Mouse (Mus musculus) intestine, embryonic 15.5 days (tissue): ENCODE measurements around the gene Kif5a. TPM values are rescaled to one million over a fixed set of nuclear protein-coding genes. Genes with fewer than 3 reads are reported as not detected.
A peak's percentile ranks its signal among the peaks of the same experiment; 100 is the strongest.

Experiments
- ATAC-seq: fragments of 200-750 bp; cut with Nextera tagmentation; 2 replicates; pipeline ENCODE4 v1.8.0; 2017; ENCODE audit warnings: moderate TSS enrichment, moderate library complexity
- H3K27ac ChIP-seq: fragments of 300-500 bp; sonication (generic); 2 replicates; pipeline ENCODE4 v1.5.1; 2015; ENCODE audit warnings: mild to moderate bottlenecking, inconsistent platforms
- H3K27me3 ChIP-seq: fragments of 300-500 bp; sonication (generic); replicated peaks from 2 replicates; pipeline ENCODE4 v1.6.1; 2015; ENCODE audit warnings: inconsistent platforms
- H3K36me3 ChIP-seq: fragments of 300-500 bp; sonication (generic); 2 replicates; pipeline ENCODE4 v1.6.1; 2015; ENCODE audit warnings: inconsistent platforms
- H3K4me1 ChIP-seq: fragments of 300-500 bp; sonication (generic); replicated peaks from 2 replicates; pipeline ENCODE4 v1.6.1; 2015; ENCODE audit warnings: inconsistent platforms
- H3K4me2 ChIP-seq: fragments of 300-500 bp; sonication (generic); replicated peaks from 2 replicates; pipeline ENCODE4 v1.6.1; 2015; ENCODE audit warnings: mild to moderate bottlenecking, inconsistent platforms
- H3K4me3 ChIP-seq: fragments of 300-500 bp; sonication (generic); replicated peaks from 2 replicates; pipeline ENCODE4 v1.5.1; 2015; ENCODE audit warnings: inconsistent platforms
- H3K9ac ChIP-seq: fragments of 300-500 bp; sonication (generic); 2 replicates; pipeline ENCODE4 v1.6.1; 2015; ENCODE audit warnings: inconsistent platforms
- H3K9me3 ChIP-seq: fragments of 300-500 bp; sonication (generic); 2 replicates; pipeline ENCODE4 v1.6.1; 2016; ENCODE audit warnings: inconsistent platforms
- WGBS: fragments of 180-500 bp; shearing (Covaris S2); methylation state at CpG from one replicate; pipeline ENCODE4 v1.1.7; 2015; 5-methylcytosine and 5-hydroxymethylcytosine counted together
- polyA plus RNA-seq: library from polyadenylated mRNA; unstranded; fragments of >200 nt; fragmentation: Nextera tagmentation; extraction: Ambion mirVana; gene quantifications from 2 replicates; pipeline ENCODE4 v1.2.1, GENCODE M21; 2015

Gene Kif5a
- polyA plus RNA-seq, 1 experiment from 2014 or later = 5.9 TPM

- H3K4me2 ChIP-seq = no peak overlapping the region; the same call in 1 of the 2 replicates
- no peaks in the 10 kb centered on the region for H3K9me3 ChIP-seq
- 18% methylated on average over 14 of the region's 14 CpGs for WGBS
- H3K4me1 ChIP-seq = no peaks in the 10 kb centered on the region
- H3K27me3 ChIP-seq = no peaks in the 10 kb centered on the region
- no peak overlapping the region for H3K27ac ChIP-seq
- H3K36me3 ChIP-seq = no peaks in the 10 kb centered on the region
- no peak overlapping the region for H3K4me3 ChIP-seq
- no peak overlapping the region for H3K9ac ChIP-seq
- ATAC-seq = peak; percentile 82
Measured at GRCm38 (mm10) chr10:127255625-127256345, 7.4 kb downstream of the Kif5a start.

GRCm38 (mm10) chr10:127250810-127251209 lies 12.3 kb downstream of the Kif5a start:
- H3K27ac ChIP-seq = no peak overlapping the region
- no peaks in the 10 kb centered on the region for H3K27me3 ChIP-seq
- ATAC-seq = no peak
- H3K9ac ChIP-seq = no peak overlapping the region
- no peaks in the 10 kb centered on the region for H3K9me3 ChIP-seq
- whole genome bisulfite sequencing = 79% methylated on average over 5 of the region's 5 CpGs
- H3K4me3 ChIP-seq = no peak overlapping the region
- H3K36me3 ChIP-seq = no peaks in the 10 kb centered on the region
- no peaks in the 10 kb centered on the region for H3K4me1 ChIP-seq
- H3K4me2 ChIP-seq = no peak overlapping the region

GRCm38 (mm10) chr10:127238241-127238824 lies 24.8 kb downstream of the Kif5a start:
- Histone ChIP-seq H3K4me1 (no peaks in the 10 kb centered on the region), H3K9ac (no peak overlapping the region), H3K36me3 (no peaks in the 10 kb centered on the region), H3K4me3 (no peak overlapping the region), H3K27me3 (no peaks in the 10 kb centered on the region), H3K9me3 (no peaks in the 10 kb centered on the region), H3K4me2 (no peak overlapping the region), H3K27ac (no peak overlapping the region)
- 72% methylated on average over 18 of the region's 18 CpGs for WGBS
- no peak for ATAC-seq

GRCm38 (mm10) chr10:127236541-127236940 lies 26.6 kb downstream of the Kif5a start:
- Histone ChIP-seq H3K36me3 (no peaks in the 10 kb centered on the region), H3K9ac (no peak overlapping the region), H3K27me3 (no peaks in the 10 kb centered on the region), H3K27ac (no peak overlapping the region), H3K4me1 (no peaks in the 10 kb centered on the region; the same call in 1 of the 2 replicates), H3K4me2 (no peak overlapping the region), H3K4me3 (no peak overlapping the region), H3K9me3 (no peaks in the 10 kb centered on the region)
- 48% methylated on average over 9 of the region's 9 CpGs for WGBS
- ATAC-seq = peak; percentile 34; the same call in 1 of the 2 replicates

GRCm38 (mm10) chr10:127233141-127233540 lies 30.0 kb downstream of the Kif5a start:
- no peaks in the 10 kb centered on the region for H3K27me3 ChIP-seq
- H3K4me1 ChIP-seq = peaks cover 4% of the 10 kb centered on the region; the same call in 1 of the 2 replicates
- no peak overlapping the region for H3K4me2 ChIP-seq
- H3K4me3 ChIP-seq = no peak overlapping the region
- ATAC-seq = no peak
- 76% methylated on average over 9 of the region's 9 CpGs for WGBS
- H3K9me3 ChIP-seq = no peaks in the 10 kb centered on the region
- H3K36me3 ChIP-seq = no peaks in the 10 kb centered on the region
- H3K9ac ChIP-seq = no peak overlapping the region
- no peak overlapping the region for H3K27ac ChIP-seq

- Histone ChIP-seq H3K9ac (no peak overlapping the region), H3K4me2 (no peak overlapping the region), H3K27me3 (no peaks in the 10 kb centered on the region), H3K27ac (no peak overlapping the region), H3K9me3 (no peaks in the 10 kb centered on the region), H3K36me3 (no peaks in the 10 kb centered on the region), H3K4me1 (peaks cover 4% of the 10 kb centered on the region; the same call in 1 of the 2 replicates), H3K4me3 (no peak overlapping the region)
- no peak for ATAC-seq
- WGBS = 81% methylated on average over 14 of the region's 14 CpGs
Measured at GRCm38 (mm10) chr10:127231741-127232140, 31.4 kb downstream of the Kif5a start.

- Histone ChIP-seq H3K4me2 (no peak overlapping the region), H3K27me3 (no peaks in the 10 kb centered on the region), H3K27ac (no peak overlapping the region), H3K4me3 (no peak overlapping the region), H3K4me1 (peaks cover 4% of the 10 kb centered on the region; the same call in 1 of the 2 replicates), H3K36me3 (no peaks in the 10 kb centered on the region), H3K9ac (no peak overlapping the region), H3K9me3 (no peaks in the 10 kb centered on the region)
- WGBS = 77% methylated on average over 12 of the region's 12 CpGs
- no peak; the same call in 1 of the 2 replicates for ATAC-seq
Measured at GRCm38 (mm10) chr10:127230693-127231092, 32.5 kb downstream of the Kif5a start.

GRCm38 (mm10) chr10:127228897-127229296 lies 34.3 kb downstream of the Kif5a start:
- Histone ChIP-seq H3K9me3 (no peaks in the 10 kb centered on the region), H3K27ac (no peak overlapping the region), H3K4me1 (peaks cover 4% of the 10 kb centered on the region; the same call in 1 of the 2 replicates), H3K9ac (no peak overlapping the region), H3K4me3 (no peak overlapping the region), H3K36me3 (no peaks in the 10 kb centered on the region), H3K4me2 (no peak overlapping the region), H3K27me3 (no peaks in the 10 kb centered on the region)
- WGBS = 22% methylated on average over 4 of the region's 4 CpGs
- peak; percentile 72 for ATAC-seq

- no peak for ATAC-seq
- no peaks in the 10 kb centered on the region for H3K36me3 ChIP-seq
- no peak overlapping the region for H3K4me2 ChIP-seq
- no peaks in the 10 kb centered on the region for H3K27me3 ChIP-seq
- 81% methylated on average over 8 of the region's 8 CpGs for WGBS
- no peaks in the 10 kb centered on the region for H3K9me3 ChIP-seq
- no peak overlapping the region for H3K27ac ChIP-seq
- H3K9ac ChIP-seq = no peak overlapping the region
- H3K4me1 ChIP-seq = peaks cover 4% of the 10 kb centered on the region; the same call in 1 of the 2 replicates
- no peak overlapping the region for H3K4me3 ChIP-seq
Measured at GRCm38 (mm10) chr10:127227163-127227562, 36.0 kb downstream of the Kif5a start.

GRCm38 (mm10) chr10:127226318-127226895 lies 36.7 kb downstream of the Kif5a start:
- Histone ChIP-seq H3K4me3 (no peak overlapping the region), H3K9ac (no peak overlapping the region), H3K9me3 (no peaks in the 10 kb centered on the region), H3K27me3 (no peaks in the 10 kb centered on the region), H3K36me3 (no peaks in the 10 kb centered on the region), H3K4me2 (no peak overlapping the region), H3K27ac (no peak overlapping the region), H3K4me1 (0 out of 2 replicates have a peak, but pooled peaks cover 4% of the 10 kb centered on the region)
- ATAC-seq = no peak
- WGBS = 67% methylated on average over 8 of the region's 8 CpGs

- H3K4me3 ChIP-seq = no peak overlapping the region
- no peak overlapping the region for H3K9ac ChIP-seq
- H3K9me3 ChIP-seq = no peaks in the 10 kb centered on the region
- H3K4me2 ChIP-seq = no peak overlapping the region
- no peak overlapping the region for H3K27ac ChIP-seq
- no peaks in the 10 kb centered on the region for H3K27me3 ChIP-seq
- ATAC-seq = no peak
- 25% methylated on average over 10 of the region's 10 CpGs for WGBS
- H3K36me3 ChIP-seq = no peaks in the 10 kb centered on the region
- 0 out of 2 replicates have a peak, but pooled peaks cover 3% of the 10 kb centered on the region for H3K4me1 ChIP-seq
Measured at GRCm38 (mm10) chr10:127225732-127226131, 37.4 kb downstream of the Kif5a start.

GRCm38 (mm10) chr10:127225213-127225612 lies 37.9 kb downstream of the Kif5a start:
- no peak overlapping the region for H3K27ac ChIP-seq
- 44% methylated on average over 6 of the region's 6 CpGs for WGBS
- no peak overlapping the region for H3K4me3 ChIP-seq
- H3K9me3 ChIP-seq = no peaks in the 10 kb centered on the region
- no peaks in the 10 kb centered on the region for H3K27me3 ChIP-seq
- ATAC-seq = no peak
- no peaks in the 10 kb centered on the region for H3K36me3 ChIP-seq
- no peaks in the 10 kb centered on the region for H3K4me1 ChIP-seq
- no peak overlapping the region for H3K9ac ChIP-seq
- H3K4me2 ChIP-seq = no peak overlapping the region
